Comparison of ENCODE assay signal across 12 mouse cellular contexts in genomic region chr6:113686551-113687125, GRCm38 (mm10). TPM values are rescaled to one million over a fixed set of nuclear protein-coding genes. Genes with fewer than 3 reads are reported as not detected.
DNase-seq lines count a peak whose midpoint lies in the region; ATAC-seq and TF ChIP-seq lines count a peak whose summit lies in the region.
"Had no signal": no experiment of that assay in that cellular context is flagged by ENCODE, and none has a peak within 500 bp of the region (broad histone marks: within the 10 kb centered on the region; RNA-seq: fewer than 3 reads in every experiment).

No protein-coding gene starts in this region.

- H3K27ac ChIP-seq in cerebellum, adult 2 months (ENCODE audit: insufficient read depth, low read length) = no peak overlapping the region
- H3K27ac ChIP-seq in intestine, embryonic 14.5 days (ENCODE audit: low read depth) = peak overlapping the region; percentile 62
- H3K27ac ChIP-seq in midbrain, embryonic 16.5 days (ENCODE audit: low read length) = no peak overlapping the region
- H3K27ac ChIP-seq in forebrain, embryonic 11.5 days (ENCODE audit: low read depth, low read length) = no peak overlapping the region
- H3K27ac ChIP-seq: limb, embryonic 12.5 days had no signal

- no peak for TF ChIP-seq POLR2A in cerebellum, adult 2 months (IDR thresholded peaks at IDR 0.05; ENCODE audit: borderline replicate concordance, insufficient read depth, low read length)

- no peak for ATAC-seq in intestine, embryonic 14.5 days (replicated peaks; ENCODE audit: low FRiP score, low TSS enrichment, low read depth)
- ATAC-seq in midbrain, embryonic 16.5 days = no peak
- ATAC-seq in forebrain, embryonic 11.5 days (replicated peaks; ENCODE audit: low FRiP score) = no peak

- no peak for TF ChIP-seq CTCF in cerebellum, adult 2 months (IDR thresholded peaks at IDR 0.05; ENCODE audit: borderline replicate concordance, insufficient read depth, low read depth, low read length)

- no peaks in the 10 kb centered on the region for H3K27me3 ChIP-seq in cerebellum, adult 2 months (ENCODE audit: control insufficient read depth, insufficient read depth, low read length)
- no peaks in the 10 kb centered on the region for H3K27me3 ChIP-seq in intestine, embryonic 14.5 days (replicated peaks; ENCODE audit: control insufficient read depth, insufficient read depth, low read length)
- H3K27me3 ChIP-seq in midbrain, embryonic 16.5 days (ENCODE audit: control insufficient read depth, insufficient read depth, low read depth, low read length) = no peaks in the 10 kb centered on the region
- no peaks in the 10 kb centered on the region for H3K27me3 ChIP-seq in forebrain, embryonic 11.5 days (ENCODE audit: control insufficient read depth, insufficient read depth, low read length)
- H3K27me3 ChIP-seq: limb, embryonic 12.5 days had no signal

- DNase-seq in cerebellum, adult 2 months = peak; percentile 58 to 71
- no peak for DNase-seq in cerebellum, postnatal 4 days (ENCODE audit: low spot score in 2 of 2)
- peak; percentile 95 for DNase-seq in ES-CJ7 (ENCODE audit: low read depth, low spot score)
- no peak for DNase-seq in intestine, embryonic 14.5 days (ENCODE audit: low spot score)
- DNase-seq in lung, postnatal 10 days = peak; percentile 64
- no peak for DNase-seq in yolk sac, embryonic 10.5 days (ENCODE audit: low spot score)
- DNase-seq in forebrain, embryonic 11.5 days (ENCODE audit: low spot score) = no peak
- DNase-seq: adrenal gland, adult 8-10 months; kidney, postnatal 4 days; thymus, postnatal 25 days had no signal

- 28% methylated on average over 8 of the region's 8 CpGs for WGBS in cerebellum, adult 2 months
- 48% methylated on average over 8 of the region's 8 CpGs for WGBS in intestine, embryonic 14.5 days
- WGBS in midbrain, embryonic 16.5 days = 38% methylated on average over 8 of the region's 8 CpGs
- WGBS in forebrain, embryonic 11.5 days = 42% methylated on average over 8 of the region's 8 CpGs

- peaks cover 6% of the 10 kb centered on the region; the same call in 1 of the 2 replicates for H3K4me1 ChIP-seq in cerebellum, adult 2 months (ENCODE audit: control insufficient read depth, insufficient read depth, low read length)
- peaks cover 19% of the 10 kb centered on the region for H3K4me1 ChIP-seq in intestine, embryonic 14.5 days (replicated peaks; ENCODE audit: control insufficient read depth, insufficient read depth, low read length)
- no peaks in the 10 kb centered on the region for H3K4me1 ChIP-seq in midbrain, embryonic 16.5 days (ENCODE audit: control insufficient read depth, insufficient read depth, low read length)
- H3K4me1 ChIP-seq in forebrain, embryonic 11.5 days (replicated peaks; ENCODE audit: control insufficient read depth, insufficient read depth, low read length) = no peaks in the 10 kb centered on the region

- no peaks in the 10 kb centered on the region for H3K36me3 ChIP-seq in intestine, embryonic 14.5 days (ENCODE audit: control insufficient read depth, insufficient read depth, low read length)
- no peaks in the 10 kb centered on the region for H3K36me3 ChIP-seq in midbrain, embryonic 16.5 days (ENCODE audit: control insufficient read depth, insufficient read depth, low read length)
- no peaks in the 10 kb centered on the region for H3K36me3 ChIP-seq in forebrain, embryonic 11.5 days (ENCODE audit: control insufficient read depth, insufficient read depth, low read length)
- H3K36me3 ChIP-seq: limb, embryonic 12.5 days had no signal

- no peaks in the 10 kb centered on the region for H3K9me3 ChIP-seq in intestine, embryonic 14.5 days (ENCODE audit: control insufficient read depth, low read length)
- no peaks in the 10 kb centered on the region; the same call in 1 of the 2 replicates for H3K9me3 ChIP-seq in midbrain, embryonic 16.5 days (replicated peaks; ENCODE audit: control insufficient read depth, low read length, poor library complexity, severe bottlenecking)
- H3K9me3 ChIP-seq in forebrain, embryonic 11.5 days (ENCODE audit: control insufficient read depth, low read length) = no peaks in the 10 kb centered on the region
- H3K9me3 ChIP-seq: limb, embryonic 12.5 days had no signal

- H3K9ac ChIP-seq in intestine, embryonic 14.5 days (ENCODE audit: low read length) = no peak overlapping the region
- no peak overlapping the region for H3K9ac ChIP-seq in midbrain, embryonic 16.5 days (ENCODE audit: low read depth, low read length)
- H3K9ac ChIP-seq in forebrain, embryonic 11.5 days (ENCODE audit: low read length) = no peak overlapping the region
- H3K9ac ChIP-seq: limb, embryonic 12.5 days had no signal

- no peak overlapping the region for H3K4me3 ChIP-seq in cerebellum, adult 2 months (replicated peaks; ENCODE audit: insufficient read depth, low read depth, low read length)
- peak overlapping the region; percentile 2; the same call in 1 of the 2 replicates for H3K4me3 ChIP-seq in intestine, embryonic 14.5 days (ENCODE audit: low read depth, low read length)
- H3K4me3 ChIP-seq in midbrain, embryonic 16.5 days (ENCODE audit: low read depth, low read length) = no peak overlapping the region
- no peak overlapping the region for H3K4me3 ChIP-seq in forebrain, embryonic 11.5 days (ENCODE audit: low read depth, low read length)
- H3K4me3 ChIP-seq: limb, embryonic 12.5 days had no signal

- peak overlapping the region; percentile 11 for H3K4me2 ChIP-seq in intestine, embryonic 14.5 days (ENCODE audit: low read length)
- no peak overlapping the region for H3K4me2 ChIP-seq in midbrain, embryonic 16.5 days (ENCODE audit: low read length)
- H3K4me2 ChIP-seq in forebrain, embryonic 11.5 days (ENCODE audit: low read depth, low read length, severe bottlenecking) = no peak overlapping the region
- H3K4me2 ChIP-seq: limb, embryonic 12.5 days had no signal

RNA-seq across cellular contexts. Expression of gene Tatdn2, which starts 10.2 kb away (rescaled TPM):
- polyA plus RNA-seq in cerebellum, adult 2 months (2012; rRNA removed) = 28.9 and 31.0 TPM in 2 replicates
- polyA plus RNA-seq in intestine, embryonic 14.5 days (2014; fragmentation: Nextera tagmentation; extraction: Ambion mirVana) = 0.98 and 1.4 TPM in 2 replicates
- polyA plus RNA-seq in midbrain, embryonic 16.5 days (2015; fragmentation: Nextera tagmentation; extraction: Ambion mirVana) = 0.89 and 1.1 TPM in 2 replicates
- polyA plus RNA-seq in forebrain, embryonic 11.5 days (2014; fragmentation: Nextera tagmentation; extraction: Ambion mirVana) = 0.88 and 1.5 TPM in 2 replicates

RNA-seq across cellular contexts. Expression of gene Ghrl, which starts 33.0 kb away (rescaled TPM):
- polyA plus RNA-seq in cerebellum, adult 2 months (2012; rRNA removed) = 0.73 and 1.4 TPM in 2 replicates
- 2.2 and 19.4 TPM in 2 replicates for polyA plus RNA-seq in intestine, embryonic 14.5 days (2014; fragmentation: Nextera tagmentation; extraction: Ambion mirVana)
- 0.36 and 1.2 TPM in 2 replicates for polyA plus RNA-seq in midbrain, embryonic 16.5 days (2015; fragmentation: Nextera tagmentation; extraction: Ambion mirVana)
- 0.32 and 1.2 TPM in 2 replicates for polyA plus RNA-seq in forebrain, embryonic 11.5 days (2014; fragmentation: Nextera tagmentation; extraction: Ambion mirVana)

RNA-seq across cellular contexts. Expression of gene Irak2, which starts 48.4 kb away (rescaled TPM):
- 15.5 and 19.5 TPM in 2 replicates for polyA plus RNA-seq in cerebellum, adult 2 months (2012; rRNA removed)
- polyA plus RNA-seq in intestine, embryonic 14.5 days (2014; fragmentation: Nextera tagmentation; extraction: Ambion mirVana) = 5.7 and 8.2 TPM in 2 replicates
- polyA plus RNA-seq in midbrain, embryonic 16.5 days (2015; fragmentation: Nextera tagmentation; extraction: Ambion mirVana) = 1.3 and 2.1 TPM in 2 replicates
- 1.6 and 2.1 TPM in 2 replicates for polyA plus RNA-seq in forebrain, embryonic 11.5 days (2014; fragmentation: Nextera tagmentation; extraction: Ambion mirVana)

RNA-seq across cellular contexts. Expression of gene Sec13, which starts 53.9 kb away (rescaled TPM):
- 108 and 114 TPM in 2 replicates for polyA plus RNA-seq in cerebellum, adult 2 months (2012; rRNA removed)
- 247 and 250 TPM in 2 replicates for polyA plus RNA-seq in intestine, embryonic 14.5 days (2014; fragmentation: Nextera tagmentation; extraction: Ambion mirVana)
- polyA plus RNA-seq in midbrain, embryonic 16.5 days (2015; fragmentation: Nextera tagmentation; extraction: Ambion mirVana) = 177 and 184 TPM in 2 replicates
- polyA plus RNA-seq in forebrain, embryonic 11.5 days (2014; fragmentation: Nextera tagmentation; extraction: Ambion mirVana) = 248 and 282 TPM in 2 replicates

Comparison
In these comparisons a context has a peak if more than half of its experiments do, and no peak if none do; other contexts are left out.
1. DNase-seq: peak in cerebellum, adult 2 months (2 of 2), ES-CJ7 (single experiment) and lung, postnatal 10 days (single experiment); none in cerebellum, postnatal 4 days (0 of 2), intestine, embryonic 14.5 days (single experiment), yolk sac, embryonic 10.5 days (single experiment) and forebrain, embryonic 11.5 days (single experiment).
2. RNA of gene Tatdn2, which starts 10.2 kb away (polyA plus RNA-seq): 28.9 to 31.0 TPM in cerebellum, adult 2 months; 0.88 to 1.5 TPM in forebrain, embryonic 11.5 days, 0.98 to 1.4 TPM in intestine, embryonic 14.5 days and 0.89 to 1.1 TPM in midbrain, embryonic 16.5 days; every median in the first group is over 10 times any median in the second.